In the genomic region with DNA sequence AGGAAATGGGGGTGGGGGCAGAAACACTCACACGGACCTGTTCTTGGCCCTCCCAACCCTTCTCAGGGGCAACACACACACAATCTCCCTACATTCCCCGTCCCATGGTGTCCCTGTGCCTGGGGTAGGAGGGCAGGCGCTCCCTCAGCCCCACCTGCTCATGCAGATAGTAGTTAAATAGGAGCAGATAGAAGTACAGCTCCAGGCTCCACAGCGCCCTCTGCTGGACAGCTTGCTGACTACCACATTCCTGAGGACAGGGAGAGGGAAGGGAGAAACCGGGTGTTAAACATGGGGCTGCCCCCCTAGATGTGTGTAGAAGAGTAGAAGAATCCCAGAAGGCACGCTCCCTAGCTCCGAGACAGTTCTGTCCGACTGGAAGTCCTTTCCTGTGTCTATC, we compare ENCODE assay signal across 8 mouse cellular contexts. TPM values are rescaled to one million over a fixed set of nuclear protein-coding genes. Genes with fewer than 3 reads are reported as not detected.
DNase-seq lines count a peak whose midpoint lies in the region; ATAC-seq and TF ChIP-seq lines count a peak whose summit lies in the region.

No protein-coding gene starts in this region.

- peak; percentile 73 for DNase-seq in hindbrain, embryonic 11.5 days (ENCODE audit: low spot score)
- DNase-seq in T-cell, adult 2 months (ENCODE audit: low spot score): peak; percentile 41
- peak; percentile 39 to 67 for DNase-seq in cerebellum, postnatal 4 days (ENCODE audit: low spot score in 2 of 2)
- DNase-seq in kidney, adult 8-10 months: peak; percentile 24 to 60
- DNase-seq in limb, embryonic 14.5 days (ENCODE audit: low spot score): peak; percentile 15
- DNase-seq in retina, embryonic 14.5 days (ENCODE audit: low spot score): peak; percentile 82
- peak; percentile 88 for DNase-seq in thymus, postnatal 4 days

- no peaks in the 10 kb centered on the region for H3K4me1 ChIP-seq in hindbrain, embryonic 11.5 days (replicated peaks; ENCODE audit: control insufficient read depth, insufficient read depth, low read length)
- no peaks in the 10 kb centered on the region for H3K4me1 ChIP-seq in hindbrain, embryonic 16.5 days (ENCODE audit: control insufficient read depth, insufficient read depth, low read depth, low read length)
- no peaks in the 10 kb centered on the region for H3K4me1 ChIP-seq in limb, embryonic 14.5 days (ENCODE audit: control insufficient read depth, insufficient read depth, low read length)

- no peaks in the 10 kb centered on the region for H3K36me3 ChIP-seq in hindbrain, embryonic 11.5 days (ENCODE audit: control insufficient read depth, insufficient read depth, low read length)
- 0 out of 2 replicates have a peak, but pooled peaks cover 4% of the 10 kb centered on the region for H3K36me3 ChIP-seq in hindbrain, embryonic 16.5 days (ENCODE audit: control insufficient read depth, insufficient read depth, low read length)
- peaks cover 15% of the 10 kb centered on the region for H3K36me3 ChIP-seq in limb, embryonic 14.5 days (ENCODE audit: control insufficient read depth, insufficient read depth, low read length)

- no peaks in the 10 kb centered on the region for H3K27me3 ChIP-seq in hindbrain, embryonic 11.5 days (ENCODE audit: control insufficient read depth, insufficient read depth, low read length)
- no peaks in the 10 kb centered on the region for H3K27me3 ChIP-seq in hindbrain, embryonic 16.5 days (replicated peaks; ENCODE audit: control insufficient read depth, insufficient read depth, low read length)
- no peaks in the 10 kb centered on the region for H3K27me3 ChIP-seq in limb, embryonic 14.5 days (ENCODE audit: control insufficient read depth, insufficient read depth, low read length)

- no peak overlapping the region for H3K4me3 ChIP-seq in hindbrain, embryonic 11.5 days (ENCODE audit: low read depth, low read length)
- H3K4me3 ChIP-seq in hindbrain, embryonic 16.5 days (ENCODE audit: low read length): no peak overlapping the region
- no peak overlapping the region for H3K4me3 ChIP-seq in limb, embryonic 14.5 days (replicated peaks; ENCODE audit: low read length)

- no peak for ATAC-seq in hindbrain, embryonic 11.5 days (ENCODE audit: low FRiP score)
- ATAC-seq in hindbrain, embryonic 16.5 days: no peak
- ATAC-seq in limb, embryonic 14.5 days (ENCODE audit: low FRiP score, low read depth): no peak

- H3K27ac ChIP-seq in hindbrain, embryonic 11.5 days (ENCODE audit: low read depth, low read length): no peak overlapping the region
- no peak overlapping the region for H3K27ac ChIP-seq in hindbrain, embryonic 16.5 days (ENCODE audit: low read depth, low read length)
- H3K27ac ChIP-seq in limb, embryonic 14.5 days (replicated peaks; ENCODE audit: low read depth, low read length): no peak overlapping the region

- no peak for TF ChIP-seq POLR2A in limb, embryonic 14.5 days (IDR thresholded peaks at IDR 0.05; ENCODE audit: borderline replicate concordance, extremely low read depth, insufficient read depth, insufficient read length)

- 63% methylated on average over 8 of the region's 8 CpGs for WGBS in hindbrain, embryonic 11.5 days
- WGBS in hindbrain, embryonic 16.5 days: 63% methylated on average over 8 of the region's 8 CpGs
- 69% methylated on average over 8 of the region's 8 CpGs for WGBS in limb, embryonic 14.5 days

- H3K9ac ChIP-seq in hindbrain, embryonic 11.5 days (ENCODE audit: low read depth, low read length): no peak overlapping the region
- no peak overlapping the region for H3K9ac ChIP-seq in hindbrain, embryonic 16.5 days (ENCODE audit: low read depth, low read length)
- H3K9ac ChIP-seq in limb, embryonic 14.5 days (ENCODE audit: low read depth, low read length, severe bottlenecking): no peak overlapping the region

- no peak overlapping the region for H3K4me2 ChIP-seq in hindbrain, embryonic 11.5 days (replicated peaks; ENCODE audit: low read depth, low read length)
- no peak overlapping the region for H3K4me2 ChIP-seq in hindbrain, embryonic 16.5 days (ENCODE audit: low read length)
- no peak overlapping the region for H3K4me2 ChIP-seq in limb, embryonic 14.5 days (replicated peaks; ENCODE audit: low read depth, low read length, severe bottlenecking)

- no peaks in the 10 kb centered on the region for H3K9me3 ChIP-seq in hindbrain, embryonic 11.5 days (ENCODE audit: control insufficient read depth, low read length)
- H3K9me3 ChIP-seq in hindbrain, embryonic 16.5 days (ENCODE audit: control insufficient read depth, low read length): no peaks in the 10 kb centered on the region
- no peaks in the 10 kb centered on the region for H3K9me3 ChIP-seq in limb, embryonic 14.5 days (ENCODE audit: control insufficient read depth, low read length)

RNA-seq across cellular contexts. Expression of a gene that starts 39.4 kb away (rescaled TPM):
- polyA plus RNA-seq in hindbrain, embryonic 11.5 days (2014; fragmentation: Nextera tagmentation; extraction: Ambion mirVana): 13.6 and 15.9 TPM in 2 replicates
- 26.9 and 30.6 TPM in 2 replicates for polyA plus RNA-seq in hindbrain, embryonic 16.5 days (2015; fragmentation: Nextera tagmentation; extraction: Ambion mirVana)
- 24.9 and 28.2 TPM in 2 replicates for polyA plus RNA-seq in limb, embryonic 14.5 days (2012; rRNA removed)
- polyA plus RNA-seq in limb, embryonic 14.5 days (2014; fragmentation: Nextera tagmentation; extraction: Ambion mirVana): 18.8 and 19.4 TPM in 2 replicates

RNA-seq across cellular contexts. Expression of a gene that starts 46.3 kb away (rescaled TPM):
- polyA plus RNA-seq in hindbrain, embryonic 11.5 days (2014; fragmentation: Nextera tagmentation; extraction: Ambion mirVana): 0.17 TPM in 1 of 2 replicates, not detected in the other
- 0.07 TPM in 1 of 2 replicates, not detected in the other for polyA plus RNA-seq in hindbrain, embryonic 16.5 days (2015; fragmentation: Nextera tagmentation; extraction: Ambion mirVana)
- polyA plus RNA-seq in limb, embryonic 14.5 days (2012; rRNA removed): 0.06 TPM in 1 of 2 replicates, not detected in the other
- polyA plus RNA-seq in limb, embryonic 14.5 days (2014; fragmentation: Nextera tagmentation; extraction: Ambion mirVana): 0.12 TPM in 1 of 2 replicates, not detected in the other

Comparison
In these comparisons a context has a peak if more than half of its experiments do, and no peak if none do; other contexts are left out.
1. DNase-seq: peak in every context shown above with its lines; median percentile 88 in thymus, postnatal 4 days; 82 in retina, embryonic 14.5 days; 73 in hindbrain, embryonic 11.5 days; 53 in cerebellum, postnatal 4 days; 42 in kidney, adult 8-10 months; 41 in T-cell, adult 2 months; 15 in limb, embryonic 14.5 days.